Mouse (Mus musculus) heart, adult 2 months (tissue): Measurements from ENCODE around the gene Asf1a. TPM values are rescaled to one million over a fixed set of nuclear protein-coding genes. Genes with fewer than 3 reads are reported as not detected.
"Not testable (repeated sequence)": the region's sequence is repeated elsewhere in the genome, so short reads cannot be mapped to it uniquely, and the experiment has no call there.

ENCODE experiments used
- DNase-seq, 2 experiments: peaks; one replicate each; pipeline ENCODE4 v3.0.0; 2021
- H3K27ac ChIP-seq: fragments of 200-600 bp; 2 replicates; pipeline ENCODE4 v1.8.1; 2022
- H3K27me3 ChIP-seq: fragments of 200-500 bp; 2 replicates; pipeline ENCODE4 v1.6.1; 2012; ENCODE audit warnings: mild to moderate bottlenecking, low read length, inconsistent platforms, mixed read lengths; ENCODE audit not compliant: control insufficient read depth, insufficient read depth
- H3K36me3 ChIP-seq: fragments of 200-500 bp; 2 replicates; pipeline ENCODE4 v1.6.1; 2012; ENCODE audit warnings: low read length, inconsistent platforms; ENCODE audit not compliant: control insufficient read depth, insufficient read depth
- H3K4me1 ChIP-seq: fragments of 200-500 bp; 2 replicates; pipeline ENCODE4 v1.6.1; 2011; ENCODE audit warnings: low read length; ENCODE audit not compliant: control insufficient read depth, insufficient read depth
- H3K4me3 ChIP-seq: fragments of 200-600 bp; 2 replicates; pipeline ENCODE4 v1.8.1; 2022
- H3K79me2 ChIP-seq: fragments of 200-500 bp; replicated peaks from 2 replicates; pipeline ENCODE4 v1.6.1; 2012; ENCODE audit warnings: mild to moderate bottlenecking, inconsistent platforms, low read length, moderate library complexity, mixed read lengths; ENCODE audit not compliant: control insufficient read depth, insufficient read depth
- H3K9ac ChIP-seq: fragments of 200-500 bp; 2 replicates; pipeline ENCODE4 v1.6.1; 2012; ENCODE audit warnings: low read depth, mild to moderate bottlenecking, control low read depth, inconsistent platforms, low read length, mixed read lengths
- CTCF ChIP-seq: fragments of 200-600 bp; IDR thresholded peaks from 2 replicates; pipeline ENCODE4 v1.8.1; 2022; ENCODE audit warnings: antibody characterized with exemption, mild to moderate bottlenecking, moderate library complexity
- EP300 ChIP-seq: fragments of 200-500 bp; IDR thresholded peaks from 2 replicates; pipeline ENCODE4 v1.6.1; 2011; ENCODE audit warnings: low read depth, low read length, control low read depth; ENCODE audit not compliant: insufficient read depth
- POLR2A ChIP-seq: fragments of 200-500 bp; IDR thresholded peaks from 2 replicates; pipeline ENCODE4 v1.6.1; 2011; ENCODE audit warnings: mild to moderate bottlenecking, low read depth, low read length, control low read depth; ENCODE audit not compliant: insufficient read depth
- WGBS: fragments of 180-500 bp; shearing (Covaris S2); methylation state at CpG from one replicate; pipeline ENCODE4 v1.1.7; 2018; 5-methylcytosine and 5-hydroxymethylcytosine counted together
- intact Hi-C: fragments of 180-260 bp; cut with DNase I; formaldehyde crosslinking; loops from one replicate; pipeline ENCODE4 v1.15.1; 2025
- polyA plus RNA-seq: library from polyadenylated mRNA; depleted of rRNA; stranded (reverse); fragments of >200 nt; gene quantifications from 2 replicates; pipeline ENCODE4 v1.2.3, GENCODE M21; 2012
- total RNA-seq, 2 experiments: library from RNA; stranded (reverse); gene quantifications; 2 replicates each; pipeline ENCODE4 v1.2.3; 2021

Gene Asf1a
- total and polyA plus RNA-seq, 3 experiments: 6.7 to 27.0 (median 26.7) TPM

DNA sequence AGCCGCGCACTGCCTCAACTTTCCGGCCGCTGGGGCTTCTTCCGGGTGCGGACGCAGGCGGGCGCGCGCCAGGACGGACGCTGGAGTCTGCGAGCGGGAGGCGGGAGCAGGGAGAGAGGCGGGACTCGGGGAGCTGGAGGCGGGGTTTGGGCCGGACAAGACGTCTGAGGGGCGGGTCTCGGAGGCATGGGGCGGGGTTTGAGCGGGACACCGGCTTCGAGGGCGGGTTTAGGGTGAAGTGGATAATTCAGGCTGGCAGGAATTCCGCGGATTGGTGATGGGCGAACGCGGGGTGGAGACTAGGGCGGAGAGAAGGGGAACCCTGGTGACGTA is 33.3 kb downstream of the Asf1a start:
- TF ChIP-seq EP300 (0 out of 2 replicates have a peak, but pooled peaks have one; percentile 54), CTCF (no peak), POLR2A (peak; percentile 59)
- under 1% methylated on average over 35 of the region's 35 CpGs for WGBS
- Histone ChIP-seq H3K79me2 (no peaks in the 10 kb centered on the region), H3K36me3 (no peaks in the 10 kb centered on the region), H3K4me1 (no peaks in the 10 kb centered on the region), H3K4me3 (peak overlapping the region; percentile 94), H3K27ac (peak overlapping the region; percentile 94), H3K27me3 (no peaks in the 10 kb centered on the region), H3K9ac (peak overlapping the region; percentile 75)
- intact Hi-C loops: loop anchor here (1.0 to 10.0 kb wide), 2 partner anchors 34 to 445 kb away; partner anchors contain the start of genes Asf1a and Man1a
- DNase-seq: peak; percentile 93 to 96

DNA sequence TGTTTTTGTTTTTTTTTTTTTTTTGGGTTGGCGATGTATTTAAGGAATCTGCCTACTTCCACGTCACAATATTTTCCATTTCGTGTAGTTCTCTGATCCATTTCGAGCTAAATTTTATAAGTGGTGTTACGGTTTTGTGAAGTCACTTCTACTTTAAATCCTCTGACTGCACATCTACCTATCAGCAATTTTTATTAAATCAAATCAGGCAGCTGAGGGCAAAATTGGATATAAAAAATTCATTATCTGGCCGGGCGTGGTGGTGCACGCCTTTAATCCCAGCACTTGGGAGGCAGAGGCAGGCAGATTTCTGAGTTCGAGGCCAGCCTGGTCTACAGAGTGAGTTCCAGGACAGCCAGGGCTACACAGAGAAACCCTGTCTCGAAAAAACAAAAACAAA is 33.8 kb downstream of the Asf1a start, which contains the start of gene Mcm9:
TSS of gene Mcm9 (minus strand) at position 101 of the 400 bp plus-strand sequence.
- intact Hi-C loops, DNase-seq, H3K4me1 ChIP-seq, H3K79me2 ChIP-seq, H3K27me3 ChIP-seq, H3K36me3 ChIP-seq: not testable (repeated sequence)
- peak within 1 kb of the TSS; percentile 94 for H3K27ac ChIP-seq
- peak within 1 kb of the TSS; percentile 94 for H3K4me3 ChIP-seq
- 55% methylated on average over 10 of the region's 10 CpGs for WGBS
- H3K9ac ChIP-seq: peak within 1 kb of the TSS; percentile 75

DNA sequence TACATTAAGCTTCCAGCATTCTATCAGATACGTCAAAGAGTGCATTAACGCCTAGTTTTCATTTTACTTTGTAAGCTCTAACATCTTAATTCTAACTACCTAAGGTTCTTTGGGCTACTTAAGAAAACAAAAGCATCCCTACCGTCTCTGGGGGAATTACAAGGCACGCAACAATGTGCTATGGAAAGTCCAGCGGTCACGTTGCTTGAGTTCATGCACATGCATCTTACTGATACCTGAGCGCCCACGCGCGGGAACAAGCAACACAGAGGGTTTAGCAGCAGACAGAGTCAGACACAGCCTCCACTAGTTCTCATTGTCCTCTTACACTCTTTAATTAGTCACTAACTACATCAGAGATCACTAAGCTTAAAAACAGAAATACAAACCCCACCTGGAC is 37.6 kb downstream of the Asf1a start:
- H3K36me3 ChIP-seq: no peaks in the 10 kb centered on the region
- DNase-seq: no peak
- H3K27me3 ChIP-seq: no peaks in the 10 kb centered on the region
- H3K79me2 ChIP-seq: no peaks in the 10 kb centered on the region
- TF ChIP-seq CTCF (no peak), EP300 (no peak), POLR2A (no peak)
- intact Hi-C loops: no loop called here
- no peak overlapping the region for H3K9ac ChIP-seq
- H3K4me1 ChIP-seq: no peaks in the 10 kb centered on the region
- no peak overlapping the region for H3K4me3 ChIP-seq
- H3K27ac ChIP-seq: no peak overlapping the region
- WGBS: 83% methylated on average over 10 of the region's 10 CpGs

DNA sequence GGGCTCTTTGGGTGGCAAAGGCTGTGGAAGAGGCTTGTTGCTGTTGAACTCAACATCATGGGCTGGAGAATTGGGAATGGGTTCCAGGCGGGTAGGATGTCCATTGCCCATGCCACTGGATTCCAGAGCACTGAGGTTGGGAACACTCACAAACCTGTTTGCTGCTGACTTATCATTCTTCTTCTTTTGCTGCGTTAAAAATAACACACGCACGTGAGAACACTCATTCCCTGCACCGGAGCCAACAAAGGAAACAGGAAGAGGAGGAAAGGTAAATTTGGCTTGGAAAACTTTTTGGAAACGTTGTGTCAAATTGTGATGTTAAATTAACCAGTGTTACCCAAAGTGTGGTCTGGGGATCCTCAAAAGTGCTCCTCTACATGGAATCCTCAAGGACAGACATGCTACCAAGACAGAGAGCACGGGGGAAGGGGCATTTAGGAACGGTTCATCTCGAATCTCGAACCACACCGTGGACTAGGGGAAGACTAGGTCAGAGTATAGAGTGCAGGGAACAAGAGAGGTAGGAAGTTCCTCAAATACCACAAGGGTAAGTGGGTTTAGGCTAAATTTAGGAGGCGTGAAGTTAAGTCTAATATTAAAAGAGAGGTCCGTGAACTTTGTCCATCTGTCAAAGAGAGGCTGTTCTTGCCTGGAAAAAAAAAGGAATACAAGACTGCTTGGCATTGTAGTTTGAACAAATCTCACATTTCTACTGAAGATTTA is 38.9 kb downstream of the Asf1a start:
- intact Hi-C loops: loop anchor here (5.0 kb wide), 1 partner anchor 227 kb away; no protein-coding TSS in a partner anchor
- no peaks in the 10 kb centered on the region for H3K27me3 ChIP-seq
- H3K36me3 ChIP-seq: no peaks in the 10 kb centered on the region
- WGBS: 20% methylated on average over 13 of the region's 13 CpGs
- H3K4me3 ChIP-seq: peak overlapping the region; percentile 22; the same call in 1 of the 2 replicates
- peak overlapping the region; percentile 49 for H3K27ac ChIP-seq
- H3K4me1 ChIP-seq: no peaks in the 10 kb centered on the region
- DNase-seq: peak in 1 of 2 experiments; percentile 12
- H3K9ac ChIP-seq: no peak overlapping the region
- no peaks in the 10 kb centered on the region for H3K79me2 ChIP-seq
- no peak for TF ChIP-seq EP300
- no peak for TF ChIP-seq CTCF
- no peak for TF ChIP-seq POLR2A

DNA sequence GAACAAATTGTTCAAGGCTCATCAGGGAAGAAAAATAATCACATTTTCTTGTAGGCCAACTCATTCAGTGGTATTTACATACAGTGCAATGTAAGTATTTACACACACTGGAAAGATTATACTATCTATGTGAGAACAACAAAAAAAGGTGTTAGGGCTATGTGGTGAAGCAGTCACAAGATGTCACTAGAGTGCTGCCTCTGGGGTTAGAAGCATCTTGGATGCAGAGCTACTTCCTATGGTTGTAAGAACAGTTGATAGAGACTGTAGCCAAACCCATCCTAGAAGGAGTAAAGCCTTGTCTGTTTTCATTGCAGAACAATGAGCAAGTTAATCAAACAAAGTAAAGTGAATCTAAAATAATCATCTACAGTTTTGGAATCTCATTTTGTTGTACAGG is 45.0 kb downstream of the Asf1a start:
- intact Hi-C loops: loop anchor here (1.0 kb wide), 1 partner anchor 155 kb away; no protein-coding TSS in a partner anchor
- Histone ChIP-seq H3K27me3 (no peaks in the 10 kb centered on the region), H3K4me1 (no peaks in the 10 kb centered on the region), H3K36me3 (no peaks in the 10 kb centered on the region), H3K4me3 (no peak overlapping the region), H3K9ac (no peak overlapping the region), H3K79me2 (no peaks in the 10 kb centered on the region), H3K27ac (no peak overlapping the region)
- DNase-seq: no peak
- peak; percentile 85 for TF ChIP-seq CTCF
- no peak for TF ChIP-seq POLR2A

DNA sequence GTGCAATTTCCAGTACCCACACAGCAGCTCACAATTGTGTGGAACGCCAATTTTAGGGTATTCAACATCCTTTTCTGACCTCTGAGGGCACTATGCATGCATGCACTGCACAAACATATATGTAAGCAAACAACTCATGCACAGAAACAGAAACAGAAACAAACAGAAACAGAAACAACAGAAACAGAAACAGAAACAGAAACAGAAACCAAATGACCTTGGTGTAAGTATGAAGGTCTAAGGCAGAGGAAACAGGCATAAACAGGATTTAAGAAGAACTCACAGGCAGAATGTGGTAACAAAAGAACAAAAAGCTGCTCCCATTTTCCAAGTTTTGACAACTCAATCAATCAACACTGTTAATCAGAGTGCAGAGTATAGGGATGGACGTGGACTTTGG is 54.1 kb downstream of the Asf1a start:
- no peaks in the 10 kb centered on the region for H3K4me1 ChIP-seq
- TF ChIP-seq EP300 (no peak), CTCF (no peak), POLR2A (no peak)
- H3K27ac ChIP-seq: no peak overlapping the region
- no peak for DNase-seq
- WGBS: 85% methylated on average over 2 of the region's 2 CpGs
- intact Hi-C loops: no loop called here
- no peak overlapping the region for H3K4me3 ChIP-seq
- H3K36me3 ChIP-seq: no peaks in the 10 kb centered on the region
- H3K9ac ChIP-seq: no peak overlapping the region
- H3K27me3 ChIP-seq: no peaks in the 10 kb centered on the region
- no peaks in the 10 kb centered on the region for H3K79me2 ChIP-seq
